Mouse (Mus musculus) kidney, adult 2 months (tissue): Measurements from ENCODE around the gene Asphd2. TPM values are rescaled to one million over a fixed set of nuclear protein-coding genes. Genes with fewer than 3 reads are reported as not detected.

Source experiments
- DNase-seq: peaks from one replicate; pipeline ENCODE4 v3.0.0; 2021
- H3K27ac ChIP-seq: fragments of 200-500 bp; 2 replicates; pipeline ENCODE4 v1.5.1; 2012; ENCODE audit warnings: low read depth, low read length, control low read depth, inconsistent platforms; ENCODE audit not compliant: insufficient read depth
- H3K27me3 ChIP-seq: fragments of 200-500 bp; replicated peaks from 2 replicates; pipeline ENCODE4 v1.6.1; 2012; ENCODE audit warnings: mild to moderate bottlenecking, moderate library complexity, low read length, inconsistent platforms; ENCODE audit not compliant: control insufficient read depth, insufficient read depth
- H3K36me3 ChIP-seq: fragments of 200-500 bp; 2 replicates; pipeline ENCODE4 v1.6.1; 2012; ENCODE audit warnings: mild to moderate bottlenecking, moderate library complexity, low read length, inconsistent platforms; ENCODE audit not compliant: control insufficient read depth, insufficient read depth
- H3K4me1 ChIP-seq: fragments of 200-500 bp; 2 replicates; pipeline ENCODE4 v1.6.1; 2011; ENCODE audit warnings: low read length; ENCODE audit not compliant: control insufficient read depth, insufficient read depth
- H3K4me3 ChIP-seq: fragments of 200-500 bp; 2 replicates; pipeline ENCODE4 v1.5.1; 2011; ENCODE audit warnings: mild to moderate bottlenecking, low read depth, low read length, control low read depth; ENCODE audit not compliant: insufficient read depth
- CTCF ChIP-seq: fragments of 200-500 bp; conservative IDR thresholded peaks from 2 replicates; pipeline ENCODE4 v1.5.1; 2011; ENCODE audit warnings: low read depth, mild to moderate bottlenecking, control low read depth, low read length, moderate library complexity, mixed read lengths; ENCODE audit not compliant: insufficient read depth, insufficient read length
- POLR2A ChIP-seq: fragments of 200-500 bp; IDR thresholded peaks from one replicate; pipeline ENCODE4 v1.6.1; 2011; ENCODE audit warnings: low read depth, low read length, control low read depth
- WGBS: fragments of 180-500 bp; shearing (Covaris S2); methylation state at CpG from one replicate; pipeline ENCODE4 v1.1.7; 2018; 5-methylcytosine and 5-hydroxymethylcytosine counted together
- polyA plus RNA-seq: library from polyadenylated mRNA; depleted of rRNA; stranded (reverse); fragments of >200 nt; gene quantifications from 2 replicates; pipeline ENCODE4 v1.2.3, GENCODE M21; 2012

The Asphd2 gene
- polyA plus RNA-seq, 1 experiment: 0.45 TPM

DNA sequence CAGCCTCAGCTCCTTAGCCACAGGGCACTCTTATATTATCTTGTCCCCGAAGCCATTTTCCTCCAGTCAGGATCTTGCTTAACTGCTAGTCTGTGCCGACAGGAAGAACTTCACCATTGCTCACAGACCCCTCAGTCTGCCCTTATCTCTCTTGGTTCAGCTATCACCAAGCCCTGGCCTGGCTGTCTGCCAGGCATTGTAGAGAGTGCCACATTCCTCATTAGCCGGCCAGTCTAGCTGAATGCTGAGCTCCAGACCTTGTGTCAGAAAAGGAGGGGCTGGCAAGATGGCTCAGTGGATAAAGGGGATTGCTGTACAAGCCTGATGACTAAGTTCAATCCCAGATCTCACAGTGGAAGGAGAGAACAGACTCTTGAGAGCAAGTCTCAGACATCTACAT lies 11.4 kb upstream of the Asphd2 start:
- H3K4me1 ChIP-seq: no peaks in the 10 kb centered on the region
- no peaks in the 10 kb centered on the region for H3K27me3 ChIP-seq
- no peak overlapping the region for H3K4me3 ChIP-seq
- no peaks in the 10 kb centered on the region for H3K36me3 ChIP-seq
- no peak overlapping the region for H3K27ac ChIP-seq
- TF ChIP-seq CTCF (no peak), POLR2A (no peak)
- WGBS: 57% methylated on average over 3 of the region's 3 CpGs
- no peak for DNase-seq

GRCm38 (mm10) chr5:112402437-112402836 lies 7.8 kb upstream of the Asphd2 start:
- DNase-seq: no peak
- no peaks in the 10 kb centered on the region for H3K4me1 ChIP-seq
- 57% methylated on average over 3 of the region's 3 CpGs for whole genome bisulfite sequencing
- no peak overlapping the region for H3K4me3 ChIP-seq
- TF ChIP-seq CTCF (no peak), POLR2A (no peak)
- H3K36me3 ChIP-seq: no peaks in the 10 kb centered on the region
- H3K27me3 ChIP-seq: no peaks in the 10 kb centered on the region
- H3K27ac ChIP-seq: no peak overlapping the region

- no peaks in the 10 kb centered on the region for H3K36me3 ChIP-seq
- TF ChIP-seq CTCF (no peak), POLR2A (no peak)
- no peaks in the 10 kb centered on the region for H3K4me1 ChIP-seq
- no peak overlapping the region for H3K4me3 ChIP-seq
- DNase-seq: no peak
- H3K27ac ChIP-seq: no peak overlapping the region
- WGBS: 62% methylated on average over 10 of the region's 10 CpGs
- no peaks in the 10 kb centered on the region for H3K27me3 ChIP-seq
These were observed 4.6 kb upstream of the Asphd2 start for GRCm38 (mm10) chr5:112399284-112399683.

- Histone ChIP-seq H3K4me1 (no peaks in the 10 kb centered on the region), H3K27ac (no peak overlapping the region), H3K4me3 (no peak overlapping the region), H3K27me3 (no peaks in the 10 kb centered on the region; the same call in 1 of the 2 replicates), H3K36me3 (no peaks in the 10 kb centered on the region)
- DNase-seq: no peak
- WGBS: 67% methylated on average over 18 of the region's 18 CpGs
- TF ChIP-seq CTCF: no peak
- no peak for TF ChIP-seq POLR2A
These were observed 1.4 kb upstream of the Asphd2 start for GRCm38 (mm10) chr5:112396066-112396465.

GRCm38 (mm10) chr5:112394415-112394763 lies 277 bp downstream of the Asphd2 start:
- no peak overlapping the region for H3K27ac ChIP-seq
- DNase-seq: no peak
- H3K27me3 ChIP-seq: no peaks in the 10 kb centered on the region; the same call in 1 of the 2 replicates
- H3K36me3 ChIP-seq: no peaks in the 10 kb centered on the region
- no peak overlapping the region; the same call in 1 of the 2 replicates for H3K4me3 ChIP-seq
- WGBS: 2% methylated on average over 28 of the region's 28 CpGs
- no peak for TF ChIP-seq POLR2A
- TF ChIP-seq CTCF: no peak
- H3K4me1 ChIP-seq: no peaks in the 10 kb centered on the region

GRCm38 (mm10) chr5:112393741-112394414 lies 788 bp downstream of the Asphd2 start:
- 11% methylated on average over 18 of the region's 18 CpGs for WGBS
- no peaks in the 10 kb centered on the region; the same call in 1 of the 2 replicates for H3K27me3 ChIP-seq
- H3K4me1 ChIP-seq: no peaks in the 10 kb centered on the region
- DNase-seq: no peak
- H3K27ac ChIP-seq: no peak overlapping the region
- no peak overlapping the region; the same call in 1 of the 2 replicates for H3K4me3 ChIP-seq
- no peaks in the 10 kb centered on the region for H3K36me3 ChIP-seq
- TF ChIP-seq CTCF (no peak), POLR2A (no peak)

DNA sequence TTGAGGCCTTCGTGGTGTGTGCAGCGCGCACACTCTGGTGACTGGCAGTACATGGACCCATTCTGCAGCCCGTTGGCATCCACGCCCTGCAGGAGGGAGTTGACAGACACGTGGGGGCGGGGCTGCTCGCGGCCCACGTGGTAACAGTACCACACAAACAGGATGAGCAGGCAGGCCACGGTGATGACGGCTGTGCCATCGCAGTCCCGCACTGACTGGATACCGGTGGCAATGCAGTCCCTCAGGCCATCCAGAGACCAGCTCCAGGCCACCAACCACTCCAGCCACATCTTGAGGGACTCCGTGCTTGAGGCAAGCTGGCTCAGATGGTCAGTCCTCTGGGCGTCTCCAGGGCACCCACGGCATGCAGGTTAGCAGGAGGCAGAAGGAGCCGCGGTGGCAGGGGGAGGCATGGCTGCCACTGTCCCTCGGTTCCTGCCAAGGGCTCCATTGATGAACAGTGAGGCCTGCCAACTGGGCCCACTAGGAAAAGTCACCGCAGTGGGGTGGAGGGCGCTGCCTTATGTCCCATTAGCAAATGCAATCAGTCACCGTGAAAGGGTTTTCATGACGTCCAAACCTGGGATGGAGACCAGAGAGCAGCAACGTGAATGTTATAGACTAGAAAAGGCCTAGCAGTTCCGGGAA lies 2.9 kb downstream of the Asphd2 start:
- no peak overlapping the region for H3K4me3 ChIP-seq
- TF ChIP-seq POLR2A: no peak
- TF ChIP-seq CTCF: no peak
- WGBS: 79% methylated on average over 27 of the region's 27 CpGs

More for the DNA sequence above, 2.9 kb downstream of the Asphd2 start:
- no peaks in the 10 kb centered on the region; the same call in 1 of the 2 replicates for H3K27me3 ChIP-seq
- H3K4me1 ChIP-seq: no peaks in the 10 kb centered on the region
- H3K27ac ChIP-seq: no peak overlapping the region
- H3K36me3 ChIP-seq: no peaks in the 10 kb centered on the region
- no peak for DNase-seq
